In the genomic region with DNA sequence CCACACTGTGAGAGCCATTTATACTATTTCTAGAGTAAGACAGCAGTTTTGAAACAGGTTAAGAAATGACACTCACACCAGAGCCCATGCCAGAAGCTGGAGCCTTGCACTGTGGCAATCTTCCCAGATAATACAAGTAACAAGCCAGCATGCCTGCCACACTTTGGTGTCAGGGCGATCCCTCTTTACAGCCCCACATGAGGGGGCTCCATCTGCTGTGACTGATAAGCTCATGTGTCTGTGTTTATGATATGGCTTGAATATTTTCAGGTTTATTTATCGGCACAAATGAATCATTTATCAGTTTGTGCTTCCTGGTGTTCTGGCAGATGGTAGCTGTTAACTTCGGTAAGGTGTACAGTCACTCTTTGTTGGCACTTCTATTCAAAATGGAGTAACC, we compare ENCODE assay signal across 35 mouse cellular contexts. TPM values are rescaled to one million over a fixed set of nuclear protein-coding genes. Genes with fewer than 3 reads are reported as not detected.
DNase-seq lines count a peak whose midpoint lies in the region; ATAC-seq lines count a peak whose summit lies in the region.
"Had no signal": no experiment of that assay in that cellular context is flagged by ENCODE, and none has a peak within 500 bp of the region (broad histone marks: within the 10 kb centered on the region; RNA-seq: fewer than 3 reads in every experiment).

No protein-coding gene starts in this region.

- DNase-seq in frontal cortex, postnatal 10 days (ENCODE audit: low spot score in 2 of 2): no peak
- peak; percentile 12 for DNase-seq in midbrain, embryonic 11.5 days (ENCODE audit: low spot score, missing footprints)
- DNase-seq in midbrain, embryonic 14.5 days: no peak
- peak; percentile 12 for DNase-seq in MEL-GATA-1-ER (ENCODE audit: extremely low read depth, low read depth)
- DNase-seq in adrenal gland, postnatal 25 days: no peak
- DNase-seq: adrenal gland, postnatal 14 days; B cell, adult 2 months; cerebellum, adult 8-10 months; cerebellum, postnatal 36 days; gastrocnemius, postnatal 14 days; heart, postnatal 14 days; kidney, adult 11 months; kidney, postnatal 14 days; lung, adult 2 months; lung, postnatal 14 days; right cerebral cortex, postnatal 25 days; thymus, adult 2 months; thymus, postnatal 36 days had no signal

- H3K4me3 ChIP-seq in midbrain, embryonic 11.5 days (ENCODE audit: low read depth, low read length): no peak overlapping the region
- H3K4me3 ChIP-seq in midbrain, embryonic 14.5 days (replicated peaks; ENCODE audit: low read depth, low read length): no peak overlapping the region
- no peak overlapping the region for H3K4me3 ChIP-seq in forebrain, embryonic 16.5 days (replicated peaks; ENCODE audit: low read length)
- H3K4me3 ChIP-seq: embryonic facial prominence, embryonic 12.5 days; hindbrain, embryonic 10.5 days; hindbrain, embryonic 15.5 days; left cerebral cortex, adult 2 months; limb, embryonic 12.5 days; midbrain, embryonic 12.5 days; neural tube, embryonic 15.5 days had no signal

- no peaks in the 10 kb centered on the region for H3K9me3 ChIP-seq in midbrain, embryonic 11.5 days (ENCODE audit: control insufficient read depth, low read length)
- H3K9me3 ChIP-seq in midbrain, embryonic 14.5 days (ENCODE audit: control insufficient read depth, low read length): no peaks in the 10 kb centered on the region
- H3K9me3 ChIP-seq in forebrain, embryonic 16.5 days (ENCODE audit: control insufficient read depth, low read length): no peaks in the 10 kb centered on the region
- H3K9me3 ChIP-seq: embryonic facial prominence, embryonic 12.5 days; hindbrain, embryonic 15.5 days; limb, embryonic 12.5 days; midbrain, embryonic 12.5 days; neural tube, embryonic 15.5 days had no signal

- H3K27me3 ChIP-seq in midbrain, embryonic 11.5 days (ENCODE audit: control insufficient read depth, insufficient read depth, low read length): no peaks in the 10 kb centered on the region
- H3K27me3 ChIP-seq in midbrain, embryonic 14.5 days (ENCODE audit: control insufficient read depth, insufficient read depth, low read length): no peaks in the 10 kb centered on the region
- H3K27me3 ChIP-seq in forebrain, embryonic 16.5 days (replicated peaks; ENCODE audit: control insufficient read depth, insufficient read depth, low read length): no peaks in the 10 kb centered on the region
- H3K27me3 ChIP-seq: embryonic facial prominence, embryonic 12.5 days; hindbrain, embryonic 15.5 days; limb, embryonic 12.5 days; midbrain, embryonic 12.5 days; neural tube, embryonic 15.5 days; Patski had no signal

- no peaks in the 10 kb centered on the region for H3K36me3 ChIP-seq in midbrain, embryonic 11.5 days (ENCODE audit: control insufficient read depth, insufficient read depth, low read length)
- no peaks in the 10 kb centered on the region for H3K36me3 ChIP-seq in midbrain, embryonic 14.5 days (ENCODE audit: control insufficient read depth, insufficient read depth, low read length)
- no peaks in the 10 kb centered on the region for H3K36me3 ChIP-seq in forebrain, embryonic 16.5 days (ENCODE audit: control insufficient read depth, insufficient read depth)
- H3K36me3 ChIP-seq: embryonic facial prominence, embryonic 12.5 days; hindbrain, embryonic 10.5 days; hindbrain, embryonic 15.5 days; limb, embryonic 12.5 days; midbrain, embryonic 12.5 days; neural tube, embryonic 15.5 days had no signal

- H3K4me1 ChIP-seq in midbrain, embryonic 11.5 days (ENCODE audit: control insufficient read depth, insufficient read depth, low read length): no peaks in the 10 kb centered on the region
- H3K4me1 ChIP-seq in midbrain, embryonic 14.5 days (ENCODE audit: control insufficient read depth, insufficient read depth, low read length): no peaks in the 10 kb centered on the region
- H3K4me1 ChIP-seq in forebrain, embryonic 16.5 days (replicated peaks; ENCODE audit: control insufficient read depth, insufficient read depth, low read length): 0 out of 2 replicates have a peak, but pooled peaks cover 7% of the 10 kb centered on the region
- H3K4me1 ChIP-seq: embryonic facial prominence, embryonic 12.5 days; hindbrain, embryonic 10.5 days; hindbrain, embryonic 15.5 days; limb, embryonic 12.5 days; midbrain, embryonic 12.5 days; neural tube, embryonic 15.5 days had no signal

- WGBS in midbrain, embryonic 11.5 days: 93% methylated on average over 3 of the region's 3 CpGs
- 91% methylated on average over 3 of the region's 3 CpGs for WGBS in midbrain, embryonic 14.5 days
- 62% methylated on average over 3 of the region's 3 CpGs for WGBS in forebrain, embryonic 16.5 days

- ATAC-seq in frontal cortex, adult (ENCODE audit: low TSS enrichment): peak; percentile 34; the same call in 1 of the 2 replicates
- no peak for ATAC-seq in midbrain, embryonic 11.5 days (ENCODE audit: low FRiP score)
- no peak for ATAC-seq in midbrain, embryonic 14.5 days (ENCODE audit: low FRiP score, low TSS enrichment)
- peak; percentile 70 for ATAC-seq in forebrain, embryonic 16.5 days
- ATAC-seq: inflammation-experienced regulatory T-cells, adult 6 months; Patski had no signal

- no peak overlapping the region for H3K27ac ChIP-seq in midbrain, embryonic 11.5 days (ENCODE audit: low read depth, low read length)
- H3K27ac ChIP-seq in midbrain, embryonic 14.5 days (replicated peaks; ENCODE audit: low read depth, low read length): no peak overlapping the region
- no peak overlapping the region for H3K27ac ChIP-seq in forebrain, embryonic 16.5 days (ENCODE audit: low read length)
- H3K27ac ChIP-seq: embryonic facial prominence, embryonic 12.5 days; hindbrain, embryonic 10.5 days; hindbrain, embryonic 15.5 days; left cerebral cortex, adult 2 months; limb, embryonic 12.5 days; midbrain, embryonic 12.5 days; neural tube, embryonic 15.5 days had no signal

- no peak overlapping the region for H3K9ac ChIP-seq in midbrain, embryonic 11.5 days (ENCODE audit: low read length)
- no peak overlapping the region for H3K9ac ChIP-seq in midbrain, embryonic 14.5 days (replicated peaks; ENCODE audit: low read length)
- no peak overlapping the region for H3K9ac ChIP-seq in forebrain, embryonic 16.5 days (replicated peaks; ENCODE audit: low read depth, low read length)
- H3K9ac ChIP-seq: embryonic facial prominence, embryonic 12.5 days; hindbrain, embryonic 15.5 days; limb, embryonic 12.5 days; midbrain, embryonic 12.5 days; neural tube, embryonic 15.5 days had no signal

- no peak overlapping the region for H3K4me2 ChIP-seq in midbrain, embryonic 11.5 days
- H3K4me2 ChIP-seq in midbrain, embryonic 14.5 days (ENCODE audit: low read length): no peak overlapping the region
- H3K4me2 ChIP-seq in forebrain, embryonic 16.5 days (ENCODE audit: low read length): no peak overlapping the region
- H3K4me2 ChIP-seq: embryonic facial prominence, embryonic 12.5 days; hindbrain, embryonic 15.5 days; limb, embryonic 12.5 days; liver, embryonic 11.5 days; midbrain, embryonic 12.5 days; neural tube, embryonic 15.5 days had no signal

RNA-seq across cellular contexts. Expression of a gene that starts 4.2 kb away (rescaled TPM):
- not detected in 2 replicates for polyA plus RNA-seq in midbrain, embryonic 11.5 days (2014; fragmentation: Nextera tagmentation; extraction: Ambion mirVana)
- not detected in 2 replicates for polyA plus RNA-seq in midbrain, embryonic 14.5 days (2014; fragmentation: Nextera tagmentation; extraction: Ambion mirVana)
- polyA plus RNA-seq in forebrain, embryonic 16.5 days (2015; fragmentation: Nextera tagmentation; extraction: Ambion mirVana): 0.15 and 0.48 TPM in 2 replicates
- not detected in 2 replicates for total RNA-seq in adrenal gland, postnatal 25 days (2021)
- total RNA-seq: adrenal gland, postnatal 14 days; gastrocnemius, postnatal 14 days; granulocyte monocyte progenitor cell, adult 5-6 weeks; heart, postnatal 14 days; megakaryocyte progenitor cell, adult 5-6 weeks had no signal
- polyA plus RNA-seq: embryonic facial prominence, embryonic 12.5 days; heart, embryonic 14.5 days; hindbrain, embryonic 10.5 days; hindbrain, embryonic 15.5 days; inflammation-experienced regulatory T-cells, adult 6 months; kidney, embryonic 14.5 days; limb, embryonic 12.5 days; liver, embryonic 11.5 days; lung, adult 2 months; midbrain, embryonic 12.5 days; Patski; stomach, embryonic 16.5 days had no signal

RNA-seq across cellular contexts. Expression of a gene that starts 25.9 kb away (rescaled TPM):
- 0.10 and 0.18 TPM in 2 replicates for polyA plus RNA-seq in midbrain, embryonic 11.5 days (2014; fragmentation: Nextera tagmentation; extraction: Ambion mirVana)
- not detected in 2 replicates for polyA plus RNA-seq in midbrain, embryonic 14.5 days (2014; fragmentation: Nextera tagmentation; extraction: Ambion mirVana)
- not detected in 2 replicates for polyA plus RNA-seq in forebrain, embryonic 16.5 days (2015; fragmentation: Nextera tagmentation; extraction: Ambion mirVana)
- total RNA-seq in adrenal gland, postnatal 25 days (2021): 0.21 TPM in 1 of 2 replicates, not detected in the other
- polyA plus RNA-seq: heart, embryonic 14.5 days; hindbrain, embryonic 10.5 days; hindbrain, embryonic 15.5 days; inflammation-experienced regulatory T-cells, adult 6 months; liver, embryonic 11.5 days; lung, adult 2 months; stomach, embryonic 16.5 days; thymus, adult 2 months had no signal

RNA-seq across cellular contexts. Expression of a gene that starts 45.0 kb away (rescaled TPM):
- 0.11 and 0.22 TPM in 2 replicates for polyA plus RNA-seq in midbrain, embryonic 11.5 days (2014; fragmentation: Nextera tagmentation; extraction: Ambion mirVana)
- 0.72 and 0.93 TPM in 2 replicates for polyA plus RNA-seq in midbrain, embryonic 14.5 days (2014; fragmentation: Nextera tagmentation; extraction: Ambion mirVana)
- 0.34 and 0.60 TPM in 2 replicates for polyA plus RNA-seq in forebrain, embryonic 16.5 days (2015; fragmentation: Nextera tagmentation; extraction: Ambion mirVana)
- 3.7 and 4.0 TPM in 2 replicates for total RNA-seq in adrenal gland, postnatal 25 days (2021)
- polyA plus RNA-seq: limb, embryonic 12.5 days had no signal

RNA-seq across cellular contexts. Expression of a gene that starts 57.6 kb away (rescaled TPM):
- 750 and 791 TPM in 2 replicates for polyA plus RNA-seq in midbrain, embryonic 11.5 days (2014; fragmentation: Nextera tagmentation; extraction: Ambion mirVana)
- polyA plus RNA-seq in midbrain, embryonic 14.5 days (2014; fragmentation: Nextera tagmentation; extraction: Ambion mirVana): 653 and 682 TPM in 2 replicates
- polyA plus RNA-seq in forebrain, embryonic 16.5 days (2015; fragmentation: Nextera tagmentation; extraction: Ambion mirVana): 419 and 461 TPM in 2 replicates
- 380 and 399 TPM in 2 replicates for total RNA-seq in adrenal gland, postnatal 25 days (2021)

Comparison
In these comparisons a context has a peak if more than half of its experiments do, and no peak if none do; other contexts are left out.
1. DNase-seq: peak in midbrain, embryonic 11.5 days (single experiment) and MEL-GATA-1-ER (single experiment); none in frontal cortex, postnatal 10 days (0 of 2), midbrain, embryonic 14.5 days (single experiment) and adrenal gland, postnatal 25 days (single experiment).
2. ATAC-seq: peak in frontal cortex, adult (single experiment) and forebrain, embryonic 16.5 days (single experiment); none in midbrain, embryonic 11.5 days (single experiment) and midbrain, embryonic 14.5 days (single experiment).